Mouse (Mus musculus): ENCODE data around the gene Gm20388. TPM values are rescaled to one million over a fixed set of nuclear protein-coding genes. Genes with fewer than 3 reads are reported as not detected.
A peak's percentile ranks its signal among the peaks of the same experiment; 100 is the strongest.

Gm20388 gene
- polyA plus RNA-seq, 1 experiment from 2014 or later: not detected

DNA sequence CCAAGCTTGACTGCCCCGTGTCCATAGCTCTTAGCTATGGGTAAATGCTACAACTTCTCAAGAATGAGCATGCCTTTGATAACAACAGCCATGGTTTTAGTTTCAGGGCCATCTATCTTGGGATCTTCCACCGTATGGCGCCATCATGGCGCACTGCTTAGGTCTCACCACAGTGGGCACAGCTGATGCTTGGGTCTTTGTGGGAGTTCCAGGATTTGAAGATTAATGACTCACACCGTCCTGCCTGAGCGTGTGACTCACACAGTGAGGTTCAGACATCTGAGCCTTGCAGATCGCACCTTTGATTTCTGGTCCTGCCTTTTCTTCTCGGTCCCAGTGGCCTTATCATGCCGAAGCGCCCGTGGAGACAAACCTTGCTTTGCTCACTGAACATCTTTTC is 4360.3 kb downstream of the Gm20388 start:
- Histone ChIP-seq H3K27me3 (no peaks in the 10 kb centered on the region), H3K9ac (no peak overlapping the region), H3K9me3 (replicated peaks) (no peaks in the 10 kb centered on the region; the same call in 1 of the 2 replicates), H3K4me1 (replicated peaks) (peaks cover 43% of the 10 kb centered on the region), H3K4me3 (replicated peaks) (no peak overlapping the region), H3K27ac (no peak overlapping the region; the same call in 1 of the 2 replicates), H3K36me3 (peaks cover 3% of the 10 kb centered on the region; the same call in 1 of the 2 replicates), H3K4me2 (no peak overlapping the region)
- WGBS (ENCODE audit: insufficient replicate concordance): 31% methylated on average over 11 of the region's 11 CpGs
- no peak for ATAC-seq (ENCODE audit: low read depth)
- no peak for DNase-seq

DNA sequence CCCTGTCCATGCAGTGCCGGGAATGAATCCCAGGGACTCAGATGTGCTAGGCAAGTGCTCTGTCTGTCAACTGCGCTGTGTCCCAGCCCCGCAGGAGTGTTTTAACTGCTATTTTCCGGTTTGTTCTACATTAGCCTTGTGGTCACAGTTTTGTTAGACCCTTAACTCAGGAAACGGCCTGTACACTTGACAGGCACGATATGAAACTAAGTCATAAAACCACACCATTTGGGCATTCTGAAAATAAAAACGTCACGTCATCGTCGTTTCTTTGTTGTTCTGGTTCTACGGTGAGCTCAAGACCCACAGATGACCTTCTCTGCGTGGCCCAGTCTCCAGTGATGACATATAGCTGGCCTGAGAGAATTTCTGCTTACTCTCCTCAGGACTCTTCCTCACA is 4360.9 kb downstream of the Gm20388 start:
- no peak overlapping the region for H3K27ac ChIP-seq

DNA sequence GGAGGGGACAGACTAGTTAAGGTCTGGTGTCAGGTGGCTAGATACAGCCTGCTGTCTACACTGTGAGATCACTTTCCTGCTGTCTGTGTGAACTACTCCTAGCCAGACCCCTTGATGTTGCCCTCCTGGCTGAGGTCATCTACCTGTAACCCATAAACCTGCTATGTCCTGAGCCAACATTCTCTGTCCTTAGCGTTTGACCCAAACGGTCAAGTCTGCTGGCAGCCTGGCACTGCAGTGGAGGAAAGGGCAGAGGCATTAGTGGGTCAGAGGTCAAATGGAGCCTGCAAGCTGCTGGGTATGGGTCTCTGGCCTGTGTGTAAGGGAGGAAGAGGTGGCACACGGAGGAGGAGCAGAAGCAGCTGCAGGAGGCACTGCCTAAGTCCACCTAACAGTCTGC is 4362.2 kb downstream of the Gm20388 start:
- DNase-seq (no peak), ATAC-seq (ENCODE audit: low read depth) (no peak)
- Histone ChIP-seq H3K4me3 (replicated peaks) (no peak overlapping the region), H3K4me1 (replicated peaks) (peaks cover 52% of the 10 kb centered on the region), H3K36me3 (peaks cover 8% of the 10 kb centered on the region; the same call in 1 of the 2 replicates), H3K27ac (no peak overlapping the region), H3K4me2 (no peak overlapping the region), H3K9ac (no peak overlapping the region), H3K9me3 (replicated peaks) (no peaks in the 10 kb centered on the region; the same call in 1 of the 2 replicates), H3K27me3 (no peaks in the 10 kb centered on the region)
- 67% methylated on average over 3 of the region's 3 CpGs for WGBS (ENCODE audit: insufficient replicate concordance)

More for the DNA sequence above, 4360.9 kb downstream of the Gm20388 start:
- Histone ChIP-seq H3K9ac (no peak overlapping the region), H3K9me3 (replicated peaks) (no peaks in the 10 kb centered on the region; the same call in 1 of the 2 replicates), H3K4me2 (no peak overlapping the region), H3K36me3 (peaks cover 8% of the 10 kb centered on the region; the same call in 1 of the 2 replicates), H3K4me3 (replicated peaks) (no peak overlapping the region), H3K27me3 (no peaks in the 10 kb centered on the region), H3K4me1 (replicated peaks) (peaks cover 41% of the 10 kb centered on the region)
- ATAC-seq (ENCODE audit: low read depth) (no peak), DNase-seq (no peak)
- WGBS (ENCODE audit: insufficient replicate concordance): 30% methylated on average over 12 of the region's 12 CpGs

DNA sequence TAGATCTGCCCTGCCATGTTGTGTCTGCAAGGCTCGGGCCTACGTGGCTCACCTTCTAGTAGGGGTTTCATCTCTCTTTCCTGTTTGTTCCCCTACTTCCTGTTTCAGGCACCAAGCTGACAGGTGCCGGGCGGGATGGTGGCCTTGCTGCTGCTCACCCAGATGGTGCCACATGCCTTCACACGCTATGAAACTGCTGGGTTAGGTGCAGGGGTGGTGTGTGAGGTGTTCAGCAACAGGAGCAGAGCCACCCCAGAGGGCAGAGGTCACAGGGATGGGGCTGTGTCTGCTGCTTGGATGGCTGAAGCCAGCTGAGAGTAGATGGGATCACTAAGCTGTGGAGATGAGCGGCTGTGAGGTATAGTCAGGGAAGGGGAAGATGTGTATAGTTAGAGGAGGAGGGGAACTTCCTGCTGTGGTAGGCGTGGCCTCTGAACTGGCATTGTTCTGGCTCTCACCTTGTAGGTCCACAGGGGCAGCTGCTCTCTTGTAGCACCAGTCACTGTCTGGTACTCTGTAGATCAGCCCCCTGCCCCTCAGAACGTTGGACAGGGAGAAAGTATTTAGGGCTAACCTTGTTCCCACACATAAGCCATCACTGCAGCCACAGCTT is 4363.1 kb downstream of the Gm20388 start:
- Histone ChIP-seq H3K9ac (no peak overlapping the region), H3K9me3 (replicated peaks) (no peaks in the 10 kb centered on the region; the same call in 1 of the 2 replicates), H3K27me3 (no peaks in the 10 kb centered on the region), H3K4me2 (no peak overlapping the region), H3K4me3 (replicated peaks) (no peak overlapping the region), H3K4me1 (replicated peaks) (peaks cover 61% of the 10 kb centered on the region), H3K27ac (no peak overlapping the region), H3K36me3 (peaks cover 8% of the 10 kb centered on the region; the same call in 1 of the 2 replicates)
- DNase-seq: no peak
- 32% methylated on average over 8 of the region's 8 CpGs for WGBS (ENCODE audit: insufficient replicate concordance)
- no peak for ATAC-seq (ENCODE audit: low read depth)

DNA sequence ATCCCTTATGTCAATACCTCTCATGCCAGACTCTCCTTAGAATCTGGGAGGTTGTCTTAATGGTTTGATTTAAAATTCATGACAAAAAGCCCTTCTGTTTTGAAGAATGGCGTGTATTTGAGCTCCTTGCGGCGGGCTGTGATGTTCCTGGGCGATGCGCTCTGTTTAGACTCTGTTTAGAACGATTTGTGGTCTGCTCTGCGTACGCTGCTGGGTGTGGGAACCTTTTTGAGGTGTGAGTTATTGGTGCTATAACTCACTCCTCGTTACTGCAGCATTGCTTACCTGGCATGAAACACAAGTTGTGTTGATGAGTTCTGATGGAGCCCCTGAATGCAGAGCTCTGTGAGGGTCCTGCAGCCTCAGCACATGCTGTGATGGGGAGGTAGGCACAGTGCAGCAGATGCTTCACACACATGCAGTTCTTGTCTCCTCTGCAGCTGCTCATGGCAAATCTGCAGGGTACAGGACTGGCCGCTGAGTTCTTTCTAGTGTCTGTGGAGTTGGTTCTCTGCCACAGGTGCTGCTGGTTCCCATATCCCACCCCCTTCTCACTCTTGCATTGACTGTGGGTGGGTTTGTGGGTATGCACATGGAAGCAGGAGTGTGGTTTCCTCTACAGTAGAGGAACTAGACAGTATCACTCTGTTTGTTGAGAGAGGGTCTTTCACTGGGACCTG is 4363.9 kb downstream of the Gm20388 start:
- H3K36me3 ChIP-seq: peaks cover 8% of the 10 kb centered on the region; the same call in 1 of the 2 replicates
- no peak for DNase-seq
- no peak for ATAC-seq (ENCODE audit: low read depth)
- 72% methylated on average over 10 of the region's 10 CpGs for WGBS (ENCODE audit: insufficient replicate concordance)
- H3K27me3 ChIP-seq: no peaks in the 10 kb centered on the region
- peaks cover 67% of the 10 kb centered on the region for H3K4me1 ChIP-seq (replicated peaks)
- no peak overlapping the region for H3K4me2 ChIP-seq
- H3K4me3 ChIP-seq (replicated peaks): no peak overlapping the region
- H3K27ac ChIP-seq: no peak overlapping the region
- no peaks in the 10 kb centered on the region; the same call in 1 of the 2 replicates for H3K9me3 ChIP-seq (replicated peaks)
- no peak overlapping the region for H3K9ac ChIP-seq

DNA sequence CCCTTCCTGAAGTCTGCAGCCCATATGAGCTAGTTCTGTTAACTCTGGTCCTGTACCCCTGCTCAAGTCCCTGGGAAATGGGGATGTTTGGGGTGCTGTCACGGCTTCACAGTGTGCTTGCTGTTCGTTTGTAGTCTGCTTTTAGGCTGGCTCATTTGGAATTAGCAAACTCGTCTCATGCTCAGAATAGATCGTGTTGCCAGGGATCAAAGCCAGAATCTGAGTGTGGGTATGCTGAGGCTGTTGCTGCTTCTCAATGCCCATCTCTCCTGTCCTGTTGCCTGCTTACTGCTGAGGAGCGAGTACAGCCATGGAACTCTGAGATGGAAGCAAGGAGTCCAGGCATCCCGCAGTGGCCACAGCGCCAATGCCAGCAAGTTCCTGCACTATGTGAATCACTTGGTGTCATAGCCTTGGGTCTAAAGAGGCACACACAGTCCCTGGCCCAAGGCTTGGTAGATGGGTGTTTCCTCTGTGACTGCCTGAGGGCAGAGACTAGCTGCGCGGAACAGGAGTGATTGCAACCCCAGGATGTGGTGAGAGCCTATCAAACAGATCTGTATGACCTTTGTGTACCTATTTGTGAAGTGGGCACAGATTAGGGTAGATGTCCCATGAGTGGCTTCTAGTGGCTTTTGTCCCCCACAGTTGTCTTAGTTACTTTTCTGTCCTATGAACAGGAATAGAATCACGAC is 4364.9 kb downstream of the Gm20388 start:
- Histone ChIP-seq H3K4me3 (replicated peaks) (no peak overlapping the region), H3K9ac (no peak overlapping the region), H3K27me3 (no peaks in the 10 kb centered on the region), H3K9me3 (replicated peaks) (no peaks in the 10 kb centered on the region; the same call in 1 of the 2 replicates), H3K36me3 (peaks cover 8% of the 10 kb centered on the region; the same call in 1 of the 2 replicates), H3K4me1 (replicated peaks) (peaks cover 69% of the 10 kb centered on the region), H3K27ac (no peak overlapping the region), H3K4me2 (no peak overlapping the region)
- no peak for ATAC-seq (ENCODE audit: low read depth)
- no peak for DNase-seq
- 81% methylated on average over 10 of the region's 10 CpGs for WGBS (ENCODE audit: insufficient replicate concordance)

DNA sequence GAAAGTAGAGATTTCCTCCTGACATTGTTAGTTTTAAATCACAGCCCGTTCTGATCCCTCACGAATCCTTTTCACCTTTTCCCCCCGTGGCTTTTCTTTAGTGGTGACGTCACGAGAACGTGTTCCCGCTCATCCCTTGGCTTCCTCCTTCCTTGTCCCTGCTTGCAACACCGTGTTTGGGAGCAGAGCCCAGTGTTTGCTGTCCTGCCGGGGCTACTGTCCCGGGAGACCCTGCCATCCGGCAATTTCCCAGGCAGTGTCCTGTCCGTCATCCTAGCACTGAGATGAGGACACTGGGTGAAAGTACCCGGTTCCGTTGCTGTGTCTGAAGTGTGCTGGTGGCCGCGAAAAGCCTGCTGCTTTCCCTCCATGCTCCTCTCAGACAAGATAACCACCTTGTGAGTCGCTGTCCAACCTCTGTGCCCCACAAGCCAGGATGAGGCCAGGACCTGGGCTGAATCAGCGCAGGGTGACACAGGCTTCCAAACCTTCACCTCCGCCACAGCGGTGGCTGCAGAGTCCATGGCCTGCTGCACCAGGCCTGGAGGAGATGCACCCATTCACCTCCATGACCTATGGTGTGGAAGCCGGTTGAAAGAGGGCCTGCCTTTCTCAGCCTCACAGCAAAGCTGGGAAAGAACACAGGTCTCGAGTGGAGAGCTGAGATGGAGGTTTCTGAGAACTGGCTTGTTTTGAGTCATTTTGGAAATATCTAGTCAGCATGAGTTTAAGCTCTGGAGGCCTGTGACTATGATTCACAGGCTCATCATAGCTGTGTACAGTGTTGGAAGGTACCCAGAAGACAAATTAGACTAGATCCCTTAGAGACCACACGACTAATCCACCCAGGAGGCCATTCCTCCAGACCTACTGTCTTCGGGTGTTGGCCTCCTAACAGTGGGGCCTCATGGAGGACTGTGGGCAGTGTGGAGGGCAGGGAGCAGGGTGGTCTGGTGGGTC is 4367.6 kb downstream of the Gm20388 start:
- H3K4me2 ChIP-seq: 0 out of 2 replicates have a peak overlapping the region, but pooled peaks have one; percentile 13
- no peak overlapping the region for H3K4me3 ChIP-seq (replicated peaks)
- peaks cover 5% of the 10 kb centered on the region; the same call in 1 of the 2 replicates for H3K36me3 ChIP-seq
- H3K27me3 ChIP-seq: no peaks in the 10 kb centered on the region
- ATAC-seq (ENCODE audit: low read depth): no peak
- DNase-seq: no peak
- H3K27ac ChIP-seq: peak overlapping the region; percentile 23
- H3K4me1 ChIP-seq (replicated peaks): peaks cover 66% of the 10 kb centered on the region
- no peaks in the 10 kb centered on the region; the same call in 1 of the 2 replicates for H3K9me3 ChIP-seq (replicated peaks)
- H3K9ac ChIP-seq: no peak overlapping the region
- WGBS (ENCODE audit: insufficient replicate concordance): 68% methylated on average over 24 of the region's 24 CpGs

DNA sequence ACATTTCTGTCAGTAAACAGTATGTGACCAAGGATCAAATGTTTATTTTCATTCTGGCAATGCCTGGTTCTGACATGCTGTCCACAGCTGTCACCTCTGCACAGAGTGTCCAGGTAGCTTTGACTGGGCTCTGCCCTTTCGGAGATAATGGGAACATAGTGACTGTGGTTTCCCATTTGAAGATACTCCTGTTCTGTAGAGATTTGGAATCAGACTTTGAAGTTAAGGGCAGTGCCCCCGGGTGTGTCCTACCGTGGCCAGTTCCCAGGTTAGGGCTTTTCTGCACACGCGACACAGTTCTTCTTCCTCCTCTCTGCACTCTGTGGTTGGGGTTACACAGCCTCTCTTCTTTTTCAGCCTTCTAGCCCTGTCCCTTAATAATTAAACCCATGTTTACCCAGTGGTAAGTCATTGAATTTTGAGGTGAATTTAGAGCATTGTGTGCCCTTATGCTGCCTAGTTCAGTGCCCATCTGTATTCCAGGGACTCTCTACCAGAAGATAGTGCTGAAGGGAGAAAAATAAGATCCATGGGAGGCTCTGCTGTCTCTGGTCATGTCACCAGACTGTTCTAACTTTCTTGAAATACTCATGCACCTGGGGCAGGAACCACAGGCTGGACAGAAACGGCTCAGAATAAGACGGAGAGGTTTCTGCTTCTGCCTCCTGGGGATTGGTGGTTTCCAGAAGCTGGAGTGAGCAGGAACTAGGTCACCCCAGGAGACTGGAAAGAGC is 4368.5 kb downstream of the Gm20388 start:
- ATAC-seq (ENCODE audit: low read depth): 0 out of 2 replicates have a peak, but pooled peaks have one; percentile 9
- Histone ChIP-seq H3K9ac (no peak overlapping the region), H3K9me3 (replicated peaks) (no peaks in the 10 kb centered on the region; the same call in 1 of the 2 replicates), H3K4me3 (replicated peaks) (no peak overlapping the region), H3K4me1 (replicated peaks) (peaks cover 66% of the 10 kb centered on the region), H3K27me3 (no peaks in the 10 kb centered on the region), H3K36me3 (peaks cover 5% of the 10 kb centered on the region; the same call in 1 of the 2 replicates), H3K4me2 (peak overlapping the region; percentile 13; the same call in 1 of the 2 replicates), H3K27ac (no peak overlapping the region; the same call in 1 of the 2 replicates)
- DNase-seq: no peak
- WGBS (ENCODE audit: insufficient replicate concordance): 48% methylated on average over 7 of the region's 7 CpGs

DNA sequence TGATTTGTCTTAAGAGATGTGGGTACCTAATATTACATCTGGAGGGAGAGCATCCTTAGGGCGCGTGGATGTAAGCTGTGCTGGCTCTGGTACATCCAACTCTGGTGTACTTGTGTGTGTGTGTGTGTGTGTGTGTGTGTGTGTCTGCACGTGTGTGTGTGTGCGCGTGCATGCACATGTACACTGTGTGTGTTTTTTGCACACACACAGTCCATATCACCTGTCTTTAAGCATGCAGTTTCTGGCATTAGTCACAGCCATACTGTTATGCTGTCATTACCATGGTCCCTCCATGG is 4369.0 kb downstream of the Gm20388 start:
- H3K9me3 ChIP-seq (replicated peaks): no peaks in the 10 kb centered on the region; the same call in 1 of the 2 replicates
- DNase-seq (no peak), ATAC-seq (ENCODE audit: low read depth) (no peak)
- peaks cover 5% of the 10 kb centered on the region; the same call in 1 of the 2 replicates for H3K36me3 ChIP-seq
- no peak overlapping the region for H3K27ac ChIP-seq
- H3K4me3 ChIP-seq (replicated peaks): no peak overlapping the region
- H3K4me2 ChIP-seq: no peak overlapping the region
- H3K27me3 ChIP-seq: no peaks in the 10 kb centered on the region
- H3K4me1 ChIP-seq (replicated peaks): peaks cover 70% of the 10 kb centered on the region
- no peak overlapping the region for H3K9ac ChIP-seq
- 79% methylated on average over 5 of the region's 5 CpGs for WGBS (ENCODE audit: insufficient replicate concordance)

Data from liver, embryonic 13.5 days (tissue).